In genomic region chr9:7571162-7571561, GRCm38 (mm10) we compare ENCODE assay signal across 31 mouse cellular contexts. TPM values are rescaled to one million over a fixed set of nuclear protein-coding genes. Genes with fewer than 3 reads are reported as not detected.
DNase-seq lines count a peak whose midpoint lies in the region; ATAC-seq lines count a peak whose summit lies in the region.
"Had no signal": no experiment of that assay in that cellular context is flagged by ENCODE, and none has a peak within 500 bp of the region (broad histone marks: within the 10 kb centered on the region; RNA-seq: fewer than 3 reads in every experiment).

Mmp27 (plus strand) TSS chr9:7571396.

- H3K4me3 ChIP-seq in heart, embryonic 12.5 days: no peak within 1 kb of the TSS
- no peak within 1 kb of the TSS for H3K4me3 ChIP-seq in kidney, embryonic 15.5 days (replicated peaks)
- no peak within 1 kb of the TSS for H3K4me3 ChIP-seq in hindbrain, embryonic 14.5 days (replicated peaks; ENCODE audit: low read length)
- H3K4me3 ChIP-seq: embryonic facial prominence, embryonic 13.5 days; forebrain, embryonic 15.5 days; hindbrain, embryonic 10.5 days; limb, embryonic 13.5 days; lung, embryonic 15.5 days; midbrain, embryonic 15.5 days; neural tube, embryonic 13.5 days had no signal

- peak; percentile 53 for DNase-seq in heart, adult 11 months
- peak; percentile 36 for DNase-seq in lung, postnatal 36 days
- DNase-seq in lung, adult 18-20 months: no peak
- no peak for DNase-seq in hindbrain, embryonic 14.5 days (ENCODE audit: low spot score)
- DNase-seq: adrenal gland, adult 2 months; cerebellum, adult 18-20 months; cerebellum, postnatal 25 days; embryo, embryonic 11 days; gastrocnemius, postnatal 25 days; heart, postnatal 10 days; kidney, postnatal 4 days; retina, postnatal 1 day; right cerebral cortex, postnatal 25 days; thymus, adult 18-20 months; thymus, postnatal 36 days had no signal

- no peaks in the 10 kb centered on the region for H3K4me1 ChIP-seq in heart, embryonic 12.5 days (replicated peaks)
- H3K4me1 ChIP-seq in kidney, embryonic 15.5 days: peaks cover 12% of the 10 kb centered on the region
- H3K4me1 ChIP-seq in hindbrain, embryonic 14.5 days (replicated peaks; ENCODE audit: control insufficient read depth, insufficient read depth, low read length): no peaks in the 10 kb centered on the region
- H3K4me1 ChIP-seq: embryonic facial prominence, embryonic 13.5 days; forebrain, embryonic 15.5 days; hindbrain, embryonic 10.5 days; midbrain, embryonic 15.5 days; neural tube, embryonic 13.5 days had no signal

- H3K9ac ChIP-seq in heart, embryonic 12.5 days: no peak within 1 kb of the TSS
- H3K9ac ChIP-seq in kidney, embryonic 15.5 days: no peak within 1 kb of the TSS
- H3K9ac ChIP-seq in hindbrain, embryonic 14.5 days: no peak within 1 kb of the TSS
- H3K9ac ChIP-seq: embryonic facial prominence, embryonic 13.5 days; forebrain, embryonic 15.5 days; limb, embryonic 13.5 days; lung, embryonic 15.5 days; midbrain, embryonic 15.5 days; neural tube, embryonic 13.5 days had no signal

- 52% methylated on average over 4 of the region's 4 CpGs for WGBS in heart, embryonic 12.5 days
- WGBS in kidney, embryonic 15.5 days: 40% methylated on average over 4 of the region's 4 CpGs
- 77% methylated on average over 4 of the region's 4 CpGs for WGBS in hindbrain, embryonic 14.5 days

- H3K27me3 ChIP-seq in heart, embryonic 12.5 days (replicated peaks): no peaks in the 10 kb centered on the region
- H3K27me3 ChIP-seq in kidney, embryonic 15.5 days: no peaks in the 10 kb centered on the region
- H3K27me3 ChIP-seq in hindbrain, embryonic 14.5 days (ENCODE audit: control insufficient read depth, insufficient read depth, low read length): no peaks in the 10 kb centered on the region
- H3K27me3 ChIP-seq: embryonic facial prominence, embryonic 13.5 days; forebrain, embryonic 15.5 days; limb, embryonic 13.5 days; lung, embryonic 15.5 days; midbrain, embryonic 15.5 days; neural tube, embryonic 13.5 days had no signal

- no peak within 1 kb of the TSS for H3K27ac ChIP-seq in heart, embryonic 12.5 days (ENCODE audit: poor library complexity, severe bottlenecking)
- no peak within 1 kb of the TSS for H3K27ac ChIP-seq in kidney, embryonic 15.5 days
- H3K27ac ChIP-seq in hindbrain, embryonic 14.5 days: no peak within 1 kb of the TSS
- H3K27ac ChIP-seq: embryonic facial prominence, embryonic 13.5 days; forebrain, embryonic 15.5 days; hindbrain, embryonic 10.5 days; limb, embryonic 13.5 days; lung, embryonic 15.5 days; midbrain, embryonic 15.5 days; neural tube, embryonic 13.5 days had no signal

- no peaks in the 10 kb centered on the region for H3K36me3 ChIP-seq in heart, embryonic 12.5 days
- H3K36me3 ChIP-seq in kidney, embryonic 15.5 days: no peaks in the 10 kb centered on the region
- H3K36me3 ChIP-seq in hindbrain, embryonic 14.5 days (replicated peaks; ENCODE audit: control insufficient read depth, insufficient read depth): no peaks in the 10 kb centered on the region
- H3K36me3 ChIP-seq: embryonic facial prominence, embryonic 13.5 days; forebrain, embryonic 15.5 days; hindbrain, embryonic 10.5 days; limb, embryonic 13.5 days; lung, embryonic 15.5 days; midbrain, embryonic 15.5 days; neural tube, embryonic 13.5 days had no signal

- no peaks in the 10 kb centered on the region for H3K9me3 ChIP-seq in heart, embryonic 12.5 days (replicated peaks)
- H3K9me3 ChIP-seq in kidney, embryonic 15.5 days (replicated peaks): no peaks in the 10 kb centered on the region
- no peaks in the 10 kb centered on the region for H3K9me3 ChIP-seq in hindbrain, embryonic 14.5 days (ENCODE audit: control insufficient read depth, low read length)
- H3K9me3 ChIP-seq: embryonic facial prominence, embryonic 13.5 days; forebrain, embryonic 15.5 days; hindbrain, embryonic 10.5 days; limb, embryonic 13.5 days; lung, embryonic 15.5 days; midbrain, embryonic 15.5 days; neural tube, embryonic 13.5 days had no signal

- H3K4me2 ChIP-seq in heart, embryonic 12.5 days: no peak within 1 kb of the TSS
- no peak within 1 kb of the TSS for H3K4me2 ChIP-seq in kidney, embryonic 15.5 days
- no peak within 1 kb of the TSS for H3K4me2 ChIP-seq in hindbrain, embryonic 14.5 days (replicated peaks)
- H3K4me2 ChIP-seq: embryonic facial prominence, embryonic 13.5 days; forebrain, embryonic 15.5 days; heart, embryonic 11.5 days; limb, embryonic 13.5 days; lung, embryonic 15.5 days; midbrain, embryonic 15.5 days; neural tube, embryonic 13.5 days had no signal

- no peak for ATAC-seq in heart, embryonic 12.5 days (ENCODE audit: insufficient number of reproducible peaks, low FRiP score)
- ATAC-seq in common myeloid progenitor, adult 5-6 weeks (replicated peaks; ENCODE audit: low read depth, poor library complexity, severe bottlenecking): 0 out of 2 replicates have a peak, but pooled peaks have one; percentile 3
- ATAC-seq in megakaryocyte progenitor cell, adult 5-6 weeks (replicated peaks; ENCODE audit: poor library complexity): peak; percentile 29
- no peak for ATAC-seq in kidney, embryonic 15.5 days (replicated peaks; ENCODE audit: low FRiP score)
- no peak for ATAC-seq in hindbrain, embryonic 14.5 days (ENCODE audit: low FRiP score)
- ATAC-seq: forebrain, embryonic 15.5 days; intestine, postnatal 0 days; midbrain, embryonic 15.5 days had no signal

RNA-seq across cellular contexts. Expression of gene Mmp27, which starts in this region (rescaled TPM):
- polyA plus RNA-seq in heart, embryonic 12.5 days (2016; fragmentation: Nextera tagmentation; extraction: Ambion mirVana): not detected in 2 replicates
- total RNA-seq in common myeloid progenitor, adult 5-6 weeks (2017): 0.18 TPM in 1 of 2 replicates, not detected in the other
- not detected in 2 replicates for total RNA-seq in megakaryocyte progenitor cell, adult 5-6 weeks (2015)
- total RNA-seq in megakaryocyte progenitor cell, adult 5-6 weeks (2017): 0.25 TPM in 1 of 2 replicates, not detected in the other
- polyA plus RNA-seq in kidney, embryonic 15.5 days (2015; fragmentation: Nextera tagmentation; extraction: Ambion mirVana): not detected in 2 replicates
- not detected in 2 replicates for polyA plus RNA-seq in hindbrain, embryonic 14.5 days (2014; fragmentation: Nextera tagmentation; extraction: Ambion mirVana)
- total RNA-seq: ES-E14; heart, postnatal 10 days; left cerebral cortex, postnatal 25 days had no signal
- polyA plus RNA-seq: embryonic facial prominence, embryonic 13.5 days; forebrain, embryonic 15.5 days; heart, embryonic 11.5 days; hindbrain, embryonic 10.5 days; kidney, embryonic 16.5 days; limb, embryonic 13.5 days; midbrain, embryonic 15.5 days; neural tube, embryonic 13.5 days had no signal

Comparison
In these comparisons a context has a peak if more than half of its experiments do, and no peak if none do; other contexts are left out.
1. DNase-seq: peak in heart, adult 11 months (single experiment) and lung, postnatal 36 days (single experiment); none in lung, adult 18-20 months (0 of 2) and hindbrain, embryonic 14.5 days (single experiment).
2. Peak in ATAC-seq in common myeloid progenitor, adult 5-6 weeks; RNA of the gene not detected or under 1 TPM.
3. Peak in ATAC-seq in megakaryocyte progenitor cell, adult 5-6 weeks; RNA of the gene not detected or under 1 TPM.